Mouse (Mus musculus) megakaryocyte, embryonic 14.5 days (primary cell): Measurements from ENCODE around the gene Pkn1. TPM values are rescaled to one million over a fixed set of nuclear protein-coding genes. Genes with fewer than 3 reads are reported as not detected.

ENCODE experiments used
- H3K27me3 ChIP-seq: replicated peaks from 2 replicates; pipeline ENCODE3; 2012; ENCODE audit warnings: inconsistent platforms
- H3K36me3 ChIP-seq: replicated peaks from 2 replicates; pipeline ENCODE3; 2012; ENCODE audit warnings: low read length, inconsistent platforms, mixed read lengths
- H3K4me1 ChIP-seq: 2 replicates; pipeline ENCODE4 v1.6.1; 2012; ENCODE audit warnings: inconsistent platforms
- H3K4me3 ChIP-seq: replicated peaks from 2 replicates; pipeline ENCODE3; 2012; ENCODE audit warnings: moderate library complexity, mild to moderate bottlenecking, inconsistent platforms
- H3K9me3 ChIP-seq: 2 replicates; pipeline ENCODE4 v1.6.1; 2012; ENCODE audit warnings: inconsistent platforms
- FLI1 ChIP-seq: IDR thresholded peaks from 2 replicates; pipeline ENCODE4 v1.6.1; 2012; ENCODE audit warnings: low read length, inconsistent platforms, mixed read lengths
- GATA1 ChIP-seq: IDR thresholded peaks from 3 replicates; pipeline ENCODE4 v1.6.1; 2012; ENCODE audit warnings: mixed read lengths, low read length, inconsistent platforms, borderline replicate concordance
- polyA plus RNA-seq: library from polyadenylated mRNA; stranded (reverse); fragments of >175 nt; gene quantifications from 2 replicates; pipeline ENCODE4 v1.2.3, GENCODE M21; 2012; ENCODE audit warnings: low replicate concordance; ENCODE audit not compliant: insufficient read depth

The Pkn1 gene
- polyA plus RNA-seq, 1 experiment: 73.0 TPM

GRCm38 (mm10) chr8:83738949-83739710 is 40.2 kb upstream of the Pkn1 start:
- TF ChIP-seq FLI1 (no peak), GATA1 (no peak)
- Histone ChIP-seq H3K9me3 (peaks cover 8% of the 10 kb centered on the region; the same call in 1 of the 2 replicates), H3K36me3 (peaks cover 28% of the 10 kb centered on the region), H3K4me3 (peak overlapping the region; percentile 94), H3K4me1 (peaks cover 83% of the 10 kb centered on the region), H3K27me3 (no peaks in the 10 kb centered on the region)

GRCm38 (mm10) chr8:83737852-83738562 is 39.0 kb upstream of the Pkn1 start:
- no peak for TF ChIP-seq FLI1
- no peak for TF ChIP-seq GATA1
- Histone ChIP-seq H3K36me3 (peaks cover 39% of the 10 kb centered on the region), H3K27me3 (no peaks in the 10 kb centered on the region), H3K4me1 (peaks cover 91% of the 10 kb centered on the region), H3K9me3 (peaks cover 8% of the 10 kb centered on the region; the same call in 1 of the 2 replicates), H3K4me3 (peak overlapping the region; percentile 86)

- Histone ChIP-seq H3K4me3 (peak overlapping the region; percentile 53), H3K4me1 (peaks cover 87% of the 10 kb centered on the region)
- TF ChIP-seq FLI1 (no peak), GATA1 (no peak)
These were observed 38.4 kb upstream of the Pkn1 start for GRCm38 (mm10) chr8:83737346-83737745.

GRCm38 (mm10) chr8:83736681-83737080 is 37.7 kb upstream of the Pkn1 start:
- Histone ChIP-seq H3K4me1 (peaks cover 82% of the 10 kb centered on the region), H3K36me3 (peaks cover 53% of the 10 kb centered on the region), H3K4me3 (peak overlapping the region; percentile 76), H3K27me3 (no peaks in the 10 kb centered on the region), H3K9me3 (peaks cover 8% of the 10 kb centered on the region; the same call in 1 of the 2 replicates)
- TF ChIP-seq FLI1 (no peak), GATA1 (no peak)

More at GRCm38 (mm10) chr8:83737346-83737745, 38.4 kb upstream of the Pkn1 start:
- no peaks in the 10 kb centered on the region for H3K27me3 ChIP-seq
- H3K36me3 ChIP-seq: peaks cover 46% of the 10 kb centered on the region
- peaks cover 8% of the 10 kb centered on the region; the same call in 1 of the 2 replicates for H3K9me3 ChIP-seq

- no peak for TF ChIP-seq GATA1
- TF ChIP-seq FLI1: no peak
- H3K4me3 ChIP-seq: no peak overlapping the region
- peaks cover 59% of the 10 kb centered on the region for H3K4me1 ChIP-seq
- H3K9me3 ChIP-seq: peaks cover 8% of the 10 kb centered on the region; the same call in 1 of the 2 replicates
- H3K36me3 ChIP-seq: peaks cover 90% of the 10 kb centered on the region
- H3K27me3 ChIP-seq: no peaks in the 10 kb centered on the region
These were observed 33.9 kb upstream of the Pkn1 start for GRCm38 (mm10) chr8:83732919-83733318.

GRCm38 (mm10) chr8:83731906-83732305 is 32.9 kb upstream of the Pkn1 start:
- peaks cover 49% of the 10 kb centered on the region for H3K4me1 ChIP-seq
- H3K27me3 ChIP-seq: no peaks in the 10 kb centered on the region
- peaks cover 94% of the 10 kb centered on the region for H3K36me3 ChIP-seq
- peaks cover 3% of the 10 kb centered on the region; the same call in 1 of the 2 replicates for H3K9me3 ChIP-seq
- no peak for TF ChIP-seq GATA1
- no peak for TF ChIP-seq FLI1
- H3K4me3 ChIP-seq: no peak overlapping the region

- TF ChIP-seq GATA1 (no peak), FLI1 (no peak)
- peaks cover 42% of the 10 kb centered on the region for H3K4me1 ChIP-seq
- no peaks in the 10 kb centered on the region for H3K9me3 ChIP-seq
- no peaks in the 10 kb centered on the region for H3K27me3 ChIP-seq
- H3K36me3 ChIP-seq: peaks cover 95% of the 10 kb centered on the region
- H3K4me3 ChIP-seq: no peak overlapping the region
These were observed 30.2 kb upstream of the Pkn1 start for GRCm38 (mm10) chr8:83729009-83729807.

- Histone ChIP-seq H3K4me3 (no peak overlapping the region), H3K27me3 (no peaks in the 10 kb centered on the region), H3K9me3 (no peaks in the 10 kb centered on the region), H3K36me3 (peaks cover 95% of the 10 kb centered on the region), H3K4me1 (peaks cover 37% of the 10 kb centered on the region)
- no peak for TF ChIP-seq FLI1
- no peak for TF ChIP-seq GATA1
These were observed 26.6 kb upstream of the Pkn1 start for GRCm38 (mm10) chr8:83725521-83726102.

GRCm38 (mm10) chr8:83724697-83725482 is 25.9 kb upstream of the Pkn1 start:
- no peak for TF ChIP-seq GATA1
- no peak for TF ChIP-seq FLI1
- Histone ChIP-seq H3K36me3 (peaks cover 95% of the 10 kb centered on the region), H3K4me1 (peaks cover 34% of the 10 kb centered on the region), H3K27me3 (no peaks in the 10 kb centered on the region), H3K9me3 (no peaks in the 10 kb centered on the region), H3K4me3 (no peak overlapping the region)
